Mouse (Mus musculus): ENCODE measurements around the gene Trim45.

GRCm38 (mm10) chr3:100906128-100906527, 15.9 kb upstream of the Trim45 start:
- TF ChIP-seq TAL1 (IDR thresholded peaks at IDR 0.05; ENCODE audit: low read length): no peak
- no peak for TF ChIP-seq GATA1 (IDR thresholded peaks at IDR 0.05; ENCODE audit: low read length)
